Mouse (Mus musculus): ENCODE data around the gene Map4k3.

The Map4k3 gene

GRCm38 (mm10) chr17:80638121-80638520 is 90.2 kb downstream of the Map4k3 start:
- DNase-seq (ENCODE audit: extremely low read depth, insufficient read length, low spot score), result no peak

DNA sequence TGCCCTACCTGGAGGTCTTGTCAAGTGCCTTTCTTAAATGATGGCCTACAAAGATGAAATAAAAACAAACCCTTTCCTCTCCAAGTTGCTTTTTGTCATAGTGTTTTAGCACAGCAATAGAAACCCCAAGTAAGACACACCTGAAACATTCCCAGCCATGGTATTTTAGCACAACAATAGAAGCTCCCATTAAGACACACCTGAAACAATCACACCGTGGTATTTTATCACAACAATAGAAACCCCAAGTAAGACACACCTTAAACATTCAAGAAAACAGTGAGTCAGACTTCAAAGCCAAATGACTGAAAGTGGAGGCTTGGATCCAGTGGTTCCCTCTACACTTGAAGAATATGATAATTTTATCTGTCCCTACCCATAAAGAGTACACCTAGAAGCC is 92.5 kb downstream of the Map4k3 start:
- DNase-seq (ENCODE audit: extremely low read depth, insufficient read length, low spot score), result no peak

DNA sequence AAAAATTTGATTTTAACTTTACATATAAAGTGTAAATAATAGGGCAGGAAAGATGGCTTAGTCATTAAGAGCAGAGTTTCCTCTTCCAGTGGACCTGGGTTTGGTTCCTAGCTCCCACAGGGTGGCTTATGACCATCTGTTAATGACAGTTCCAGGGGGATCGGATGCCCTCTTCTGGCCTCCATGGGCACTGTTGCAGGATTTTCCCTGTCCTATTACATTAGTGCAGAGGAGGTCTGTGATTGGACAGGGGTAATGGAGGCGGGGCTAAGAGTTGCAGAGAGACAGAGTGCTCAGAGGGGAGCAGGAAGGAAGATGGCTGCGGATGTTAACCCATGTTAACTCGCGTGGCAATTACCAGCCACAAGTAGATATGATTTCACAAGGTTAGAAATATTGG is 95.4 kb downstream of the Map4k3 start:
- no peak for DNase-seq (ENCODE audit: extremely low read depth, insufficient read length, low spot score)

DNA sequence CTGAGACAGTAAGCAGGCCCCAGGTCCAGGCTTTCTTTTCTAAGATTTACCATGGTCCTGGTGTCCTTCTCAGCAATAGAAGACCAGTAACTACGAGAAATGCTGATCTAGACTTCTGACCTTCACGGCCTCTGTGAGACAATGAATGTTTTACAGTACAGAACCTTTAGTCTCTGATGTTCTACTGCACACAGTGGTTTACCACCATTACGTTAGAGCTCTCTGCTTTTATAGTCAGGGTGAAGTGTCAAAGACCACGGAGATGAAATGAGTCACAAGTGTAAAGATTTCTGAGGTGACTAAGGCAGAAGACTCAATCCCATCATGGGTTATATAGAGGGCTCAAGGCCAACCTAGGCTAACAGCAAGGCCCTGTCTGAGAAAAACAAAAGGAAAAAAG is 95.9 kb downstream of the Map4k3 start:
- DNase-seq (ENCODE audit: extremely low read depth, insufficient read length, low spot score), result no peak

DNA sequence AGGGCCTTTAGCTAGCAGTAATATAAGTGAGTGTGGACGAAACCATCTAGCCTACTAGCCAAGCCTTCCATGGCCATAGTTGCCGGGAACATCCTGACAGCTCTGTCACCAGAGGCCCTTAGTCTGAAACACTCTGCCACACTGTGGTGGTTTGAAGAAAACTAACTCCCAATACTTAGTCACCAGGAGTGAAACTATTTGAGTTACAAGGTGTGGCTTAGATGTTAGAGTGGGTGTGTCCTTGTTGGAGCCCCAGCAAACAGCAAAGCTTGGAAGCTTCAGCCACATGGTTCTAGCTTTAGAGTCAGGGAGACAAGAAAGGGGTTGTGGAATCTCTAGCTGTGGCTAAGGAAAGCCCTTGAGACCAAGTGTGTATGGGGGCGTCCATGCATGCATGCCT is 97.3 kb downstream of the Map4k3 start:
- no peak for DNase-seq (ENCODE audit: extremely low read depth, insufficient read length, low spot score)

GRCm38 (mm10) chr17:80624979-80625378 is 103.3 kb downstream of the Map4k3 start:
- DNase-seq (ENCODE audit: extremely low read depth, insufficient read length, low spot score), result no peak

GRCm38 (mm10) chr17:80621691-80622090 is 106.6 kb downstream of the Map4k3 start:
- DNase-seq (ENCODE audit: extremely low read depth, insufficient read length, low spot score), result no peak

DNA sequence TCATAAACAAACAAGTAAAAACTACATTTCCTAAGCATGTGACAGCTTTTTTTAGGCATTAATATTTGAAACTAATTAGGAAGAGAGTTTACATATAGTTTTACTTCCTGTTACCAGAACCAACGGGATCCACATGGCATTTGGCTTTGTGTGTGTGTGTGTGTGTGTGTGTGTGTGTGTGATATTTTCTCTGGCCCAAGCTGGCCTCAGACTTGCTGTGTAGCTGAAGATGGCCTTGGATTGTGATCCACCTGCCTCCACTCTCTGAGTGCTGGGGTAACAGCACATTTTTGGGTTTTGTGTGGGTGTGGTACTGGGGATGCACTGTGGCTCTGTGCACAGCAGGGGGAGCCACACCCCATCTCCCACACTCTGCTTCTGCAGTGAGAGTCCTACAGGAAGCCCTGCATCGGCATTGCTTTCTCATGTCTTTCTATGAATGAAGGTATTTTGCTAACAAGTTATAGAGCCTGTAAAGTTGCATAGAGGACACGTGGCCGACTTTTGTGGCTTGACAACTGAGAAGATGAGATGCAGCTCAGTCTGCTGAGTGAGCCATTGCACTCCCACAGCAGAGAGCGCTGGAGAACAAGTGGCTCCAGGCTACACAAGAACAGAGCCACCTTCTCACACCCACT is 107.4 kb downstream of the Map4k3 start:
- no peak for DNase-seq (ENCODE audit: extremely low read depth, insufficient read length, low spot score)

GRCm38 (mm10) chr17:80619556-80619955 is 108.7 kb downstream of the Map4k3 start:
- DNase-seq (ENCODE audit: extremely low read depth, insufficient read length, low spot score), result no peak

DNA sequence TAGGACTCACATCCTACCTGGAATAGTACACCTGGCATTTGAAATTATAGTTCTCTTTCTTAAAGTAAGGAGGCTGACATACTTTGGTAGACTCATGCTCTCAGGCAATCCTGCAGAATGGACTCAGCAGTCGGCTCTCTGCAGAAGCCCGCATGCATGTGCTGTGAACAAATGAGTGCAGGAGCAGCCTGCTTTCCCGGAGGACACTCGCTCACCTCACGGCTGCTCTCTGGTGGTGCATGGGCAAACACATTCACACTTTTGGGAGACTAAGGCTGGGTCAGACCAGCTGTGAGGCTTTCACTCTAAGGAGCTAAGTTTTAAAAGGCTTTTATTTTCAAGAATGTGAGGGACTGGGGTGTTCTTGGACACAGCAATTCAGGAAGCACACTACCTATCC is 109.4 kb downstream of the Map4k3 start:
- DNase-seq (ENCODE audit: extremely low read depth, insufficient read length, low spot score), result no peak

DNA sequence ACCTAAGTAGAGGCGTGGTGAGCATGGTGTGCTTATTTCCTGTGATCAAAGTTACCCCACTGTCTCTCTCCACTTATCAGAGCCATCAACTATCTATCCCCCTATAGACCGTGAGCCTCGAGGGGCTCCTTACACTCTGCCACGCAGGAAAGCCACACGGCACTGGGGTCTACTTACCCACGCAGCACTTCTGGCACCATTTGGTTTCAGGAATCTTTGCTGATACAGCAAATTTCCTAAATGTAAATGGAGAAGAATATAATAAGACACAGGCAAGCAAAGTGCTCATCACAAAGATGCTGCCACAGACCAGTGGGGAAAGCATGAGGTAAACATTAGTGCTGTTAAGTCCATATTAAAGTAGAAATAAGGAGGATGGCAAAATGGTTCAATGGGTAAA is 124.5 kb downstream of the Map4k3 start:
- no peak for DNase-seq (ENCODE audit: extremely low read depth, insufficient read length, low spot score)

GRCm38 (mm10) chr17:80603079-80603625 is 125.1 kb downstream of the Map4k3 start:
- DNase-seq (ENCODE audit: extremely low read depth, insufficient read length, low spot score), result no peak

GRCm38 (mm10) chr17:80601371-80601770 is 126.9 kb downstream of the Map4k3 start:
- DNase-seq (ENCODE audit: extremely low read depth, insufficient read length, low spot score), result no peak

- no peak for DNase-seq (ENCODE audit: extremely low read depth, insufficient read length, low spot score)
These were observed 145.2 kb downstream of the Map4k3 start for GRCm38 (mm10) chr17:80583051-80583450.

DNA sequence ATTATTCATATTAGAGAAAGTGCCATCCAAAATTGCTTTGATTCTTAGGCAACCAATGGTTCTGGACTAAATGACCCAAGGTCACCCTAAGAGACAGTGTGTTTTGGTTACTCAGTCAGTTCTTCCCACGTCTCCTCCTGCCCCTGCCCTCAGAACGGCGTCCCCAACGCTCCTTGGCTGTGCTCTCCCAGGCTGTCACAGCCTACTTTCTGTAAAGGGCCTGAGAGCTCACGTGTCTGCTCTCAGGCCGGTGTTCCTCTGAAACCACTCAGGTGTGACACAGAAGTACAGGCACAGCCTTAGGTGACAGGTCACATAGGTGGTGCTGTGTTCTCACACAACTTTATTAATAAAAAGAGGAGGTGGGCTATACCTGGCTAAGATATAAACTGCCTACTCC is 148.4 kb downstream of the Map4k3 start:
- no peak for DNase-seq (ENCODE audit: extremely low read depth, insufficient read length, low spot score)

DNA sequence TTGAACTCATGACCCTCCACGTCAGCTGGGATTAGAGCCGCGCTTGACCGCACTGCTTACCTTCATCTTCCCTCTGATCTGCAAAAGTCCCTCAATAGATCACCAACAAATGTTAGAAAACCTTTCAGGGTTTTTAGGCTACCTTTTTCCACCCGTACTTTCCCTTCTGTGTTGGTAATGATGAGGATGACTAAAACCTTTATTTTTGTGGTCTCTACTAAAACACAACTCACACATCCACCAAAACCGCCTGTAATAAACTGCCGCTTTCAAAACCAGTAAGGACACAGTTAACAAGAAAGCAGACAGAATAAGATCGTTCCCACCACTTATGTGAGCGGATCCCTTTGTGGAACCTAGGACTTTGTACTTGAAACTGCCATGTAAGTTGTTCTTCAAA is 149.2 kb downstream of the Map4k3 start:
- DNase-seq (ENCODE audit: extremely low read depth, insufficient read length, low spot score), result no peak

- no peak for DNase-seq (ENCODE audit: extremely low read depth, insufficient read length, low spot score)
These were observed 150.2 kb downstream of the Map4k3 start for GRCm38 (mm10) chr17:80578041-80578440.

- DNase-seq (ENCODE audit: extremely low read depth, insufficient read length, low spot score), result no peak
These were observed 150.6 kb downstream of the Map4k3 start, which contains the start of gene Cdkl4 for GRCm38 (mm10) chr17:80577639-80578038. Gene Cdkl4, minus strand, starts transcription at chr17:80577813.

- no peak for DNase-seq (ENCODE audit: extremely low read depth, insufficient read length, low spot score)
These were observed 151.1 kb downstream of the Map4k3 start for GRCm38 (mm10) chr17:80577214-80577613.

GRCm38 (mm10) chr17:80575008-80575407 is 153.3 kb downstream of the Map4k3 start:
- no peak for DNase-seq (ENCODE audit: extremely low read depth, insufficient read length, low spot score)

- DNase-seq (ENCODE audit: extremely low read depth, insufficient read length, low spot score), result no peak
These were observed 153.8 kb downstream of the Map4k3 start for GRCm38 (mm10) chr17:80574471-80574965.

GRCm38 (mm10) chr17:80572187-80572935 is 155.9 kb downstream of the Map4k3 start:
- no peak for DNase-seq (ENCODE audit: extremely low read depth, insufficient read length, low spot score)
